Mouse (Mus musculus): ENCODE measurements around the gene Mov10l1. TPM values are rescaled to one million over a fixed set of nuclear protein-coding genes. Genes with fewer than 3 reads are reported as not detected.

Mov10l1 gene
- polyA plus RNA-seq (2012; rRNA removed): 0.61 and 0.62 TPM in 2 replicates

GRCm38 (mm10) chr15:88982534-88983079, at the start of gene Mov10l1:
Gene Mov10l1 (plus strand): TSS chr15:88982909.

GRCm38 (mm10) chr15:88954368-88955072, 28.2 kb upstream of the Mov10l1 start, which contains the start of gene Ttll8:
Gene Ttll8 (minus strand): TSS chr15:88954418.

GRCm38 (mm10) chr15:88978281-88979137, 4.2 kb upstream of the Mov10l1 start, which contains the start of gene Mlc1:
Gene Mlc1 (minus strand): TSS chr15:88979007.

GRCm38 (mm10) chr15:89059161-89059931, 76.6 kb downstream of the Mov10l1 start, which contains the start of gene Panx2:
Gene Panx2 (plus strand): TSS chr15:89059734.

GRCm38 (mm10) chr15:89074613-89075477, 92.1 kb downstream of the Mov10l1 start, which contains the start of gene Trabd:
Gene Trabd (plus strand): TSS chr15:89075124.

GRCm38 (mm10) chr15:89088607-89089247, 106.0 kb downstream of the Mov10l1 start, which contains the start of gene Selenoo:
Gene Selenoo (plus strand): TSS chr15:89089084.

Other genes with a start within 250 kb of the Mov10l1 start
- 36.6 and 39.6 TPM in 2 replicates for gene Brd1, start 248.7 kb upstream of the Mov10l1 start, polyA plus RNA-seq (2012; rRNA removed)
- gene Zbed4, start 231.2 kb upstream of the Mov10l1 start, polyA plus RNA-seq (2012; rRNA removed): 22.1 and 26.6 TPM in 2 replicates
- 6.9 and 14.7 TPM in 2 replicates for gene Alg12, start 163.6 kb upstream of the Mov10l1 start, polyA plus RNA-seq (2012; rRNA removed)
- gene Creld2, start 163.3 kb upstream of the Mov10l1 start, polyA plus RNA-seq (2012; rRNA removed): 60.8 and 106 TPM in 2 replicates
- 10.9 and 18.3 TPM in 2 replicates for gene Pim3, start 120.7 kb upstream of the Mov10l1 start, polyA plus RNA-seq (2012; rRNA removed)
- gene Ttll8, start 28.5 kb upstream of the Mov10l1 start, polyA plus RNA-seq (2012; rRNA removed): 0.11 and 0.22 TPM in 2 replicates
- gene Mlc1, start 3.9 kb upstream of the Mov10l1 start, polyA plus RNA-seq (2012; rRNA removed): 3.5 and 5.4 TPM in 2 replicates
- 2.8 and 2.9 TPM in 2 replicates for gene Panx2, start 76.8 kb downstream of the Mov10l1 start, polyA plus RNA-seq (2012; rRNA removed)
- gene Trabd, start 92.2 kb downstream of the Mov10l1 start, polyA plus RNA-seq (2012; rRNA removed): 40.6 and 43.7 TPM in 2 replicates
- 22.6 and 28.3 TPM in 2 replicates for gene Selenoo, start 106.2 kb downstream of the Mov10l1 start, polyA plus RNA-seq (2012; rRNA removed)
- gene Tubgcp6, start 140.2 kb downstream of the Mov10l1 start, polyA plus RNA-seq (2012; rRNA removed): 33.0 and 40.9 TPM in 2 replicates
- gene Hdac10, start 145.8 kb downstream of the Mov10l1 start, polyA plus RNA-seq (2012; rRNA removed): 21.1 and 23.7 TPM in 2 replicates
- 30.6 and 57.6 TPM in 2 replicates for gene Mapk12, start 157.8 kb downstream of the Mov10l1 start, polyA plus RNA-seq (2012; rRNA removed)
- gene Mapk11, start 166.7 kb downstream of the Mov10l1 start, polyA plus RNA-seq (2012; rRNA removed): 44.8 and 63.0 TPM in 2 replicates
- 160 and 177 TPM in 2 replicates for gene Plxnb2, start 197.9 kb downstream of the Mov10l1 start, polyA plus RNA-seq (2012; rRNA removed)
- 46.6 and 50.5 TPM in 2 replicates for gene Dennd6b, start 213.6 kb downstream of the Mov10l1 start, polyA plus RNA-seq (2012; rRNA removed)
- 74.0 and 92.8 TPM in 2 replicates for gene Ppp6r2, start 228.6 kb downstream of the Mov10l1 start, polyA plus RNA-seq (2012; rRNA removed)